Mouse (Mus musculus) fat pad, adult 2 months (tissue): ENCODE data around the gene Vmn1r239-ps.
"Not testable (repeated sequence)": the region's sequence is repeated elsewhere in the genome, so short reads cannot be mapped to it uniquely, and the experiment has no call there.

Source experiments
- DNase-seq: peaks from one replicate; pipeline ENCODE4 v3.0.0-alpha.2; 2011; ENCODE audit warnings: low read depth, low spot score; ENCODE audit errors: extremely low read depth

The Vmn1r239-ps gene

DNA sequence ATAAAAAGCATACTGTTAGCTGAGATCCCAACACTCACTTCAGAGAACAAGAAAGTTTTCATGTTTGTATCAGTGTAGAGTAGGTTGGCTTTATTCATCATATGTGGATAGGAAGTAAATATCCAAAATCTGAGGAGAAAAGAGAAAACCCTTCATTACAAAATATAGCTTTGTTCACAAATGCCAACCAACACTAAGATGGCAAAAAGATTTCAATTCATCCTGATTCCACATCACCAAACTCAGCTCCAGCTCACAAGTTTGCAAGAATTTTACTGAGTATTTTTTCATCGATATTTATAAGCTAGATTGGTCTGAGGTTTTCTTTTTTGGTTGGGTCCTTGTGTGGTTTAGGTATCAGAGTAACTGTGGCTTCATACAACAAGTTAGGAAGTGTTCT, at the start of gene Vmn1r239-ps:
TSS of gene Vmn1r239-ps (minus strand) at position 101 of the 400 bp plus-strand sequence.
- not testable (repeated sequence) for DNase-seq

DNA sequence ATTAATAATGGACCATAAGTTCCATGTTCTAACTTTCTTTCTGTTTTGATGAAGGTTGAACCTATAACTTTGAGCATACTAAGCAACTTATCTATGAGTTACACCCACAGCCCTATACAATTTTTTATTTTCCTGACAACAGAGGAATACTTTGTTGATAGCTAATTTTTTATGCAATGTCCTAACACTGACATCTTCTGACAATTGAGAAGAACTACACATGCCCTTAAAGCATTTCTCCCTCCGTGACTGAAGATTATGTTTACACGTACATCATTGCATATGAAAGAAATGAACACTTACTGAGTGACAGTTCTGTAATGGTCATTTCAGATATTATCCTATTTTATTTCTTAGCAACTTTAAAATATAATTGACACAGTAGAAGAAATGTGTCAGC, 36.0 kb upstream of the Vmn1r239-ps start:
- no peak for DNase-seq

DNA sequence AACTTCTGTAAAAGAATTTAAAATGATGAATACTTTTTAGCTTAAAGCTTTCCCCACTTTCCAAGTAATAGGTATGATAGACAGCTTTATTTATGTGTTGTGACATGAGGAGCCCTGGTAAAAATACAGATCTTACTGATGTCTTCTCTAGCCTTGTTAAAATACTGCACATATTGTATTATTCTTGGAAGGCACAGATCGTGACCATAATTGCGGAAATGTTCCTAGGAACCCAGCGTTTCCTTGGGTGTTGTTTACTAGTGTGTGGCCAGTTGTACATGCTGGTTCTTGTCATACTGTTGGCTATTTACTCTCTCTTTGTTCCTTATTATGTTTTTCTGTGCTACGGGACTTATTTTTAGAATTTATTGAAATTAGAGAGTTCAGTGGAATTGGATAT, 10.1 kb downstream of the Vmn1r239-ps start:
- DNase-seq: no peak

DNA sequence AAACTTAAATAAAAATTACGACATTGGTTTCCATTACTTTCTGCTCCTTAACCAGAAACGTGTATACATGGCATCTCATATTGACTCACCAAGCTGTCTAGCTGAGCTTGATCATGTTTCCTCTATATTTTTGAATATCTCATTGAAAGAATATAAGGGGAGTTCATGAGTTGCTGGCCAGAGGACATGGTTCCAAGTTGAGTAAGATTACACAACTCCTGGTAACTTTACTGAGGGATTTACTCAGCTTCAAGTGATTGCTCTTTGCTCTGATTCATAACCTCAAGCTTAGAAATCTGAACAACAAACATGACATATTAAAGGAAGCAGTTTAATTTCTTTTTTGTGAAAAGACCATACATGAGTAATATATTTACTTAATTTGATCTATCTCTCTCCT, 18.1 kb downstream of the Vmn1r239-ps start:
- no peak for DNase-seq

DNA sequence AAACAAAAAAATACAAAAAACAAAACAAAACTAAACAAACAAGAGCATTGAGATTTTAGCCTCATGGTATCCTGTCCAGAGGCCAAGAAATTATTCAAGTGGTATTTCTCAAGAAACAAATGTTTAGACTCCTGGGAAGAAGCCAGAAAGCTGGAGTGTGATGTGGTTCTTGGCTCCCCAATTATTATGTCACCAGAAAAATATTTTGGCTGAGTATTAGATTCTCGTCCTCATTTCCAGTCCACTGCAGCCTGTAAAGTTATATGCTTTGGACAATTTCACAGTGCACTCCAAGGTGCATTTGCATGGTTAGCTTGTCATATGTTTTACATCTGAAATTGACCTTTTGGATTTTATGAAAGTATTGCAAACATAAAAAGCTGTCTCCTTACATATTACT, 23.8 kb downstream of the Vmn1r239-ps start:
- DNase-seq: no peak

DNA sequence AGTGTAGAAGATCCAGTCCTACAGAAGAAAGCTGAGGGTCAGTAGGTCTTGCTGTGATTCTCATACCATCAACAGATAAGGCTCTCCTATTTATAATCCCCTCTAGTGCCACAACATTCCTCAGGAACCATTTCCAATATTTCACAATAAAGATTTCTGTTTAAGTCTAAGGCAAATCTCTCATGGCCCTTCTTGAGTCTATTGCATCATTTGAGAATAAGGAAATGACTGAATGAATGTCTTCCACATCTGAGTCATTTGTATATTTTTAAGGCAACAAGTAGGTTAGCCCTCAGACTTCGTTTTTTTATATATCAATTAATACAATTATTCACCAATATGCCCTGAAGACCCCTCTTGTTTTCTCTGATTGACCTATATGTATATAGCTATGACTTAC, 24.4 kb downstream of the Vmn1r239-ps start, which contains the start of gene Il13ra2:
TSS of gene Il13ra2 (minus strand) at position 64 of the 400 bp plus-strand sequence.
- DNase-seq: no peak
